Mouse (Mus musculus) layer of hippocampus, postnatal 25 days (tissue): Measurements from ENCODE around the gene Bloc1s6. TPM values are rescaled to one million over a fixed set of nuclear protein-coding genes. Genes with fewer than 3 reads are reported as not detected.
A peak's percentile ranks its signal among the peaks of the same experiment; 100 is the strongest.

Source experiments
- DNase-seq, 2 experiments: peaks; one replicate each; pipeline ENCODE4 v3.0.0; 2022; ENCODE audit warnings: mixed read lengths in 2 of 2, low spot score in 1 of 2; ENCODE audit errors: extremely low spot score in 1 of 2
- total RNA-seq, 2 experiments: library from RNA; stranded (reverse); gene quantifications; 2 replicates each; pipeline ENCODE4 v1.2.3; 2021

Bloc1s6 gene
- total RNA-seq, 2 experiments from 2014 or later, result 22.8 to 23.6 TPM

DNA sequence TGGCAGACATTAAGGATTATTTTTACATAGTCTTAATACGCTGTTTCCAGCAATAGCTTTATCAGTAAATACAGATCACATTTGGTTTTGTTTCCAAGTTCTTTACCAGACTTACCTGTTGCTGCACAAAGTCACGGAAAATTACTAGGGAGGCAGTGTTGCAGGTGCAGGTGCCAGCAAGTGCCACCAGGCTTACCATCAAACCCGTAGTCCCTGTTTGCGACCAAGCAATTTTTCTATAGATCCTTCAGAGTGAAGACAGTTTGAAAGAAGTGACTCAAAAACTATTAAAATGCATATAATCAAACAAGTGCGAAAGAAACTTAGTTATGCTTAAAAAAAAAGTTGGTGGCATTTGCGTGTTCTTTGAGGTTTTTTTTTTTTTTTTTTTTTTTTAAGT, 26.2 kb downstream of the Bloc1s6 start:
- no peak for DNase-seq

DNA sequence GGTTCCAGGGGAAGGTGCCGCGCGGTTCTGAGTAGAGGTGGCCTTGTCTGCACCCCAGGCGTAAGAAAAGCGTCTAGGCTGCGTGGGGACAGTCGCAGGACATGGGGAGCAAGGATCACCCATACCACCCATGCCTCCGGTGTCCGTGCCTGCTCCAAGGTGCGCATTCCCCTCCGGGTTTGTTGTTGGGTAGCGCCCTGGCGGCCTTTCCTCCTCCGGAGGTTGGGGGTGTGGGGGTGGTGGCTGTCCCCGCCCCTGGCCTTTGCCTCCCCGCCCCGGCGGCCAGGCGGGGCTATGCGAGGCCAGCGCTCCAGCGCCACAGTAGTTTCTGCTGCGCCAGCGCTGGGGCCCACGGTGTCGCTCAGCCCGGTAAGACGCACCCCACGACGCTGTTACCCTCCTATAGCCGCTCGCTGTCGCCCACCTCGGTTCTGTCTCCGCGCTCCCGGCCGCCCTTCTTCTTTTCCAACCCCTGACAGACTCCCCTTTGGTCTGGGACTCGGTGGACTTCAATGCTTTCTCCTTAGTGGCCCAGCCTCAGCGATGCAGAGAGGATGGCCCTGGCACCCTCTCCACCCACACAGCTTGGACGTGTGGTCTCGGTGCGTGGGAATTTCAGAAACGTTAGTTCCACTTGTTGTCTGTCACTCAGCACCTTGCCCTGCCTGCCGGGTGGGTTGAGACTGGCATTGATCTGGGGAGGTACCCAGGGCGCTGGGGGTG, 26.9 kb downstream of the Bloc1s6 start, which contains the start of gene Sqor:
Gene Sqor (plus strand): TSS at position 167 of the 723 bp plus-strand sequence.
- peak; percentile 12 to 20 for DNase-seq

DNA sequence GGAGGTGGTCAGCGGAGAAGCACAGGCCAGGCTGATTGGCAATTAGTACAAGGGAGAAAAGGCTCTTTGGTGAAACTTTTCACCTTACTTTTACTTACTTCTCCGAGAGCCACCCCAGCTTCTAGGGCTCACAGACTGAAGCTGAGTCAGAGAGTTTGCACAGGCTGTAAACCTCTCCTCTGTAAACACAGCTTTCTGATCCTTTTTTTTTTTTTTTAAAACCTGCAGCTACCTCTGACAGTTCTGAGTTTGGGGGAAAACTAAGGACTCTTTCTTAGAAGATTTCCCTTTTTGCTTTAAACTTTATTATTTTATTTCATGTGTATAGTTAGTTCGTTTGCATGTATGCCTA, 27.5 kb downstream of the Bloc1s6 start:
- no peak for DNase-seq

DNA sequence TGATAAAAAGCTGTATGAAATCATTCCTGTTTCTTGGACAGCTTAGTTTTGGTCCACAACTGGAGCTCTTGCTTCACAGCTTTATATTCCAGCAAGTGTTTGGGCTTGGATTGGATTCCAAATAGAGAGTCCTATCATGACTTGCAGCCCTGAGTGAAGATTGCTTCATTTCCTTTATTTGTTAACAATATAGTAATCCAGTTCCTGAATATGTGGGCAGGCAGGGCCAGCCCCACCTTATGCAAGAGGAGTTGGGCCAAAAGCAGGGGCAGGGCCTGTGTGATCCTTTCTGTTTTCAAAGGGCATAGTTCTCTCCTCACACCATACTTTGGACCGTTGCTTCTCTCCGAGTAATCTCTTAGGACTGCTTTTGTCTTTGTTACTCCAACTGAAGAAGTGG, 32.7 kb downstream of the Bloc1s6 start:
- DNase-seq, result no peak

GRCm38 (mm10) chr2:122772899-122773298, 34.6 kb downstream of the Bloc1s6 start:
- DNase-seq, result no peak

GRCm38 (mm10) chr2:122775491-122775890, 37.2 kb downstream of the Bloc1s6 start:
- DNase-seq, result no peak

DNA sequence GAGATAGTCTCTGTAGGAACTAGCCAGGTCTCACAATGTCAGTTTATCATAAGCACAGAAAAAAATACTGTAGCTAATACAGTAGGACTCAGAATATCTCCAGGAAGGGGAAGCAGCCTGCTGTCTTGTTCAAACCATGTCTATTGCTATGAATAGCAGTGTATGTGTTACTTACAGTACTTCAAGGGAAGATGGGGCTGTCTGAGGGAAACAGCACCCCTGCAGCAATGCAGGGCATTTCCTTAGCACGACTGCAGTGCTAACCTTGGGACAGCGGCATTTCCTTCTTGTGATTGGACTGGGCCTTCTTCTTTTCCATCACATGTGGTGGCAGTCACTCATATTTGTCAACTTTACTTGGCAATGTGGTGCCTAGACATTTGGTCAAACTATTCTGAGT, 38.5 kb downstream of the Bloc1s6 start:
- no peak for DNase-seq

GRCm38 (mm10) chr2:122779967-122780366, 41.7 kb downstream of the Bloc1s6 start:
- no peak for DNase-seq

GRCm38 (mm10) chr2:122780447-122780846, 42.1 kb downstream of the Bloc1s6 start:
- no peak for DNase-seq

GRCm38 (mm10) chr2:122781590-122782356, 43.5 kb downstream of the Bloc1s6 start:
- no peak for DNase-seq

- DNase-seq, result no peak
Observed at GRCm38 (mm10) chr2:122783730-122784129, 45.4 kb downstream of the Bloc1s6 start.

- no peak for DNase-seq
Observed at GRCm38 (mm10) chr2:122784701-122785100, 46.4 kb downstream of the Bloc1s6 start.

GRCm38 (mm10) chr2:122786167-122786566, 47.9 kb downstream of the Bloc1s6 start:
- DNase-seq, result no peak

DNA sequence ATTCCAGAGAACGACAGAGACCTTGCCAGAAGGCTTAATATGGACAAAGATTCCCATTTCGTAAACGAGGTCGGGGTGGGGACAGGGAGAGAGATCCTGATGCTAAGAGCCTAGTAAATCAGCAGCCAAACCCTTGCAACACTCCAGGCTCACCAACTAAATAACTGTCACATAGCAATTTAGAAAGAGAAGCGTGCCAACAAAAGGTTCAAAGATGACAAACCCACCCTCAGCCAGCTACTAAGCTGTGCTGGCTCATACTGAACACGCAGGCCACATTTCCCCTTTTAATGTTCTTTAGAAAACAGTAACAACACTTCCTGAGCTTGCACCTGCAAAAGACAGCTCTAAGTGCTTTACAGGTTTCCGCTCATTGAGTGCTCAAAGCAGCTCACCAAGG, 51.0 kb downstream of the Bloc1s6 start:
- no peak for DNase-seq

GRCm38 (mm10) chr2:122789730-122790129, 51.4 kb downstream of the Bloc1s6 start:
- DNase-seq, result no peak

Other genes starting within 250 kb of the Bloc1s6 start
- gene Gatm, start 127.2 kb upstream of the Bloc1s6 start, total RNA-seq, result 10 to 100 TPM; 53.6 to 58.9 TPM
- gene AA467197, start 101.5 kb upstream of the Bloc1s6 start, total RNA-seq, result under 1 TPM in 1 of 2 experiments, not detected in 1; 0.57 TPM
- 10 to 100 TPM; 28.4 to 29.4 TPM for gene Slc30a4, start 35.8 kb upstream of the Bloc1s6 start, total RNA-seq
- 1 to 10 TPM; 4.0 to 5.4 TPM for gene Sqor, start 26.7 kb downstream of the Bloc1s6 start, total RNA-seq